Mouse (Mus musculus): ENCODE measurements at regions not wholly inside any gene's neighbourhood (a gene's known extent, or its start where the extent isn't known, plus 50 kb on each side); places are given as distances from the start of the nearest gene placed in this dataset.

DNA sequence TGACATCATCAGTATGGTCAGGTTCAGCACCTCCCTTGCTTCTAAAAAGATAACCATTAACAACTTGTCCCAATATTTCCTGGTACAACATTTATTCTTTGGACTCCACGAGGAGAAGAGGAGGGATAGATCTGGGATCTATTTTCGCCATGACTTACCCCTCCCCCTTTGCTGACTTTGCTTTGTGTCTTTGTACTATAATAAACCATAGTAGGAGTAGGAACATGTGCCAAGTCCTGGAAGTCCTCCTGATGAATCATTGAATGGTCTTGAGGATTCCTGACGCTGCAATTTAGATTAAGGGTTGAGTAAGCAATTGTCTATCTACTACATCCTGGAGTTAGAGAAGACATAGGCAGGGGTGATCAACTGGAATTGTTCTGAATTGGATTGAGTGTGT, 71.2 kb downstream of the Rbm11 start:
- DNase-seq, result peak; percentile 76
- peaks cover 3% of the 10 kb centered on the region; the same call in 1 of the 2 replicates for H3K4me1 ChIP-seq (ENCODE audit: control insufficient read depth, insufficient read depth, low read length)
- H3K27me3 ChIP-seq (replicated peaks; ENCODE audit: control insufficient read depth, insufficient read depth, low read length), result no peaks in the 10 kb centered on the region; the same call in 1 of the 2 replicates
- WGBS, result 57% methylated on average over 3 of the region's 3 CpGs
- TF ChIP-seq POLR2A (IDR thresholded peaks at IDR 0.05; ENCODE audit: low read depth, low read length), result no peak
- no peak for TF ChIP-seq CTCF (conservative IDR thresholded peaks at IDR 0.05; ENCODE audit: insufficient read depth, insufficient read length, low read depth, low read length)
- H3K4me3 ChIP-seq (ENCODE audit: insufficient read depth, low read depth, low read length), result no peak overlapping the region
- H3K36me3 ChIP-seq (ENCODE audit: control insufficient read depth, insufficient read depth, low read length), result no peaks in the 10 kb centered on the region
- no peak overlapping the region for H3K27ac ChIP-seq (ENCODE audit: insufficient read depth, low read depth, low read length)

DNA sequence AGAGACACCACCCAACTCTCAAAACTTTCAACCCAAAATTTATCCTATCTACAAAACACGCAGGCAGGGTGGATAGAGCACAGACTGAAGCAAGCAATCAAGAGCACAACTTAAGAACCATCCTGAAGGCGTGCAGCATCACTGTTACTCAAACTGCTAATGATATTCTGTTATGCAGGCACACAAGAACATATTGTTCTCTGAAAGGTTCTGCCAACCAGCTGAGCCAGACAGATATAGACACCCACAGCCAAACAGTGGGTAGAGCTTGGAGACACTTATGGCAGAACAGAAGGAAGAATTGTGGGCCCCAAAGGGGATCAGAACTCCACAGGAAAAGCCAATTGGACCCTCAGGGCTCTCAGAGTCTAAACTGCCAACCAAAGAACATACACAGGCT, 74.9 kb downstream of the Rbm11 start:
- Histone ChIP-seq H3K4me3 (ENCODE audit: insufficient read depth, low read depth, low read length) (no peak overlapping the region), H3K27me3 (replicated peaks; ENCODE audit: control insufficient read depth, insufficient read depth, low read length) (no peaks in the 10 kb centered on the region), H3K36me3 (ENCODE audit: control insufficient read depth, insufficient read depth, low read length) (no peaks in the 10 kb centered on the region), H3K27ac (ENCODE audit: insufficient read depth, low read depth, low read length) (no peak overlapping the region), H3K4me1 (ENCODE audit: control insufficient read depth, insufficient read depth, low read length) (0 out of 2 replicates have a peak, but pooled peaks cover 3% of the 10 kb centered on the region)
- no peak for DNase-seq
- WGBS, result 96% methylated on average over 2 of the region's 2 CpGs
- TF ChIP-seq POLR2A (IDR thresholded peaks at IDR 0.05; ENCODE audit: low read depth, low read length) (no peak), CTCF (conservative IDR thresholded peaks at IDR 0.05; ENCODE audit: insufficient read depth, insufficient read length, low read depth, low read length) (no peak)

DNA sequence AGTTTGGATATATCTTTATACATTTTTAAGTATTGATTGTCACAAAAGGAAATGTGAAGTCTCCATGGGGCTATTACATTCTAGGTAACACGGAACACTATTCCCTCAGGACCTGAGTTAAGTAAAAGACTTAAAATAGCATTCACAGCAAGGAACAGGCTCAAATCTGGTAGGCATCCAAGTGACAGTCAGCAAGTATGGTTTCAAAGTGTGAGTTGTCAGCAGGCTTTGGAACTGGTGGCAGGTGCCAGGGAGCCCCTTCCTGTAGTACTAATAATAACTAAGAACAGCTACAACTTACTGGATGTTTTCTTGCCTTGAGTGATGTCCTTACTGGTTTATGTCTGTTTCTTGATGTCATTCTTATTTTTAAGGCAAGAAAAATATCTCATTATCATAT, 79.5 kb downstream of the Rbm11 start:
- no peaks in the 10 kb centered on the region for H3K27me3 ChIP-seq (replicated peaks; ENCODE audit: control insufficient read depth, insufficient read depth, low read length)
- no peak for TF ChIP-seq CTCF (conservative IDR thresholded peaks at IDR 0.05; ENCODE audit: insufficient read depth, insufficient read length, low read depth, low read length)
- no peak for TF ChIP-seq POLR2A (IDR thresholded peaks at IDR 0.05; ENCODE audit: low read depth, low read length)
- no peaks in the 10 kb centered on the region for H3K36me3 ChIP-seq (ENCODE audit: control insufficient read depth, insufficient read depth, low read length)
- H3K27ac ChIP-seq (ENCODE audit: insufficient read depth, low read depth, low read length), result no peak overlapping the region
- no peaks in the 10 kb centered on the region for H3K4me1 ChIP-seq (ENCODE audit: control insufficient read depth, insufficient read depth, low read length)
- peak; percentile 56 for DNase-seq
- no peak overlapping the region for H3K4me3 ChIP-seq (ENCODE audit: insufficient read depth, low read depth, low read length)
- WGBS, result 48% methylated on average over 1 of the region's 1 CpGs

DNA sequence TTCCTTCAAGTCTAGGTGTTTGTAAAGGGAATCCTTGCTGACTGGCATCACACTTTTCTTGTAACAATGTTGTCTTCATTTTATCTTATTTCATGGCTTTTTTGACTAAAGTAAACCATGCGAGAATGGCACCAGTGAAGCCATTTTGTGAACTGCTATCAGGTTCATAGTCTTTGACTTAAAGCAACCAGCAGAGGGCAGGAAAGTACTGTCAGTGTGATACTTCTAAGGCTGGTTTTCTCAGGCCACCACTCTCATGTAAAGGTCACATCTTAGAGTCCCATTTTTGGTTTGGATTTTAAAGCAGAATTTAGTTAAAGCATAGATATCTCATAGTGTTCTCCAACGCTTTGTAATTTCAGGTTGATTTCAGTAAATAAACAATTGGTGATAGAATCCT, 83.2 kb downstream of the Rbm11 start:
- no peak overlapping the region for H3K27ac ChIP-seq (ENCODE audit: insufficient read depth, low read depth, low read length)
- H3K4me1 ChIP-seq (ENCODE audit: control insufficient read depth, insufficient read depth, low read length), result no peaks in the 10 kb centered on the region
- H3K4me3 ChIP-seq (ENCODE audit: insufficient read depth, low read depth, low read length), result no peak overlapping the region
- no peaks in the 10 kb centered on the region for H3K27me3 ChIP-seq (replicated peaks; ENCODE audit: control insufficient read depth, insufficient read depth, low read length)
- DNase-seq, result peak; percentile 46
- 57% methylated on average over 2 of the region's 2 CpGs for WGBS
- no peaks in the 10 kb centered on the region for H3K36me3 ChIP-seq (ENCODE audit: control insufficient read depth, insufficient read depth, low read length)
- TF ChIP-seq CTCF (conservative IDR thresholded peaks at IDR 0.05; ENCODE audit: insufficient read depth, insufficient read length, low read depth, low read length), result 0 out of 2 replicates have a peak, but pooled peaks have one; percentile 4
- no peak for TF ChIP-seq POLR2A (IDR thresholded peaks at IDR 0.05; ENCODE audit: low read depth, low read length)

DNA sequence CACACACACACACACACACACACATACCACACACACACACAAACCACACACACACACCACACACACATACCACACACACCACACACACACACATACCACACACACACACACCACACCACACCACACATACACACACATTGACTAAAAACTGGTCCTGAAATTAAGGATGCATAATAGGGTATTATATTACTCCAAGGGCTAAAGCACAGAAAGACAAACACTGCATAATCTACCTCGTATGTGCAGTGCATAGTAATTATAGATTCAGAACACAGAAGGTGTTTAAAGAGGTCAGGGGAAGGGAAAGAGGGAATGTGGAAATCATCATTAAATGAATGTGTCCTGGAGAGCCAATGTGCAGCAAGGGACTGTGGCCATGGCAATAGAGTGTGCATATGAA, 84.5 kb downstream of the Rbm11 start:
- no peak overlapping the region for H3K4me3 ChIP-seq (ENCODE audit: insufficient read depth, low read depth, low read length)
- no peak overlapping the region for H3K27ac ChIP-seq (ENCODE audit: insufficient read depth, low read depth, low read length)
- TF ChIP-seq CTCF (conservative IDR thresholded peaks at IDR 0.05; ENCODE audit: insufficient read depth, insufficient read length, low read depth, low read length) (no peak), POLR2A (IDR thresholded peaks at IDR 0.05; ENCODE audit: low read depth, low read length) (no peak)
- DNase-seq, result no peak
- no peaks in the 10 kb centered on the region for H3K36me3 ChIP-seq (ENCODE audit: control insufficient read depth, insufficient read depth, low read length)
- H3K27me3 ChIP-seq (replicated peaks; ENCODE audit: control insufficient read depth, insufficient read depth, low read length), result no peaks in the 10 kb centered on the region
- H3K4me1 ChIP-seq (ENCODE audit: control insufficient read depth, insufficient read depth, low read length), result no peaks in the 10 kb centered on the region
- WGBS, result 29% methylated on average over 1 of the region's 1 CpGs
